Mouse (Mus musculus) liver, embryonic 14.5 days (tissue): ENCODE results near the gene Abcf3. TPM values are rescaled to one million over a fixed set of nuclear protein-coding genes. Genes with fewer than 3 reads are reported as not detected.
A peak's percentile ranks its signal among the peaks of the same experiment; 100 is the strongest.

Source experiments
- ATAC-seq: fragments of 200-750 bp; cut with Nextera tagmentation; 2 replicates; pipeline ENCODE4 v1.8.0; 2017; ENCODE audit warnings: moderate number of reproducible peaks, mild to moderate bottlenecking, moderate library complexity; ENCODE audit not compliant: insufficient read depth
- DNase-seq, 3 experiments: peaks; one replicate each; pipeline ENCODE4 v3.0.0-alpha.2; 2012 to 2013; ENCODE audit warnings: low read depth in 3 of 3, low spot score in 3 of 3
- H3K27ac ChIP-seq: fragments of 300-500 bp; sonication (generic); 2 replicates; pipeline ENCODE4 v1.5.1; 2014; ENCODE audit warnings: moderate library complexity, mild to moderate bottlenecking, control low read depth, inconsistent platforms
- H3K27me3 ChIP-seq: fragments of 300-500 bp; sonication (generic); 2 replicates; pipeline ENCODE4 v1.6.1; 2014; ENCODE audit warnings: mild to moderate bottlenecking, low read length, moderate library complexity; ENCODE audit not compliant: control insufficient read depth, insufficient read depth
- H3K36me3 ChIP-seq: fragments of 300-500 bp; sonication (generic); replicated peaks from 2 replicates; pipeline ENCODE4 v1.6.1; 2014; ENCODE audit warnings: low read depth; ENCODE audit not compliant: control insufficient read depth, insufficient read depth
- H3K4me1 ChIP-seq, 2 experiments: fragments of 200-500 bp in 1 of 2; fragments of 300-500 bp in 1 of 2; sonication (generic) in 1 of 2; replicated peaks; 2 replicates each; pipeline ENCODE4 v1.6.1; 2012 to 2014; ENCODE audit warnings: antibody characterized with exemption in 1 of 2, inconsistent platforms in 1 of 2, low read length in 1 of 2; ENCODE audit not compliant: control insufficient read depth in 2 of 2, insufficient read depth in 2 of 2
- H3K4me2 ChIP-seq: fragments of 300-500 bp; sonication (generic); 2 replicates; pipeline ENCODE4 v1.6.1; 2014; ENCODE audit warnings: low read depth, mild to moderate bottlenecking, control low read depth, moderate library complexity
- H3K4me3 ChIP-seq, 2 experiments: fragments of 200-500 bp in 1 of 2; fragments of 300-500 bp in 1 of 2; sonication (generic) in 1 of 2; 2 replicates each; pipeline ENCODE4 v1.5.1; 2012 to 2014; ENCODE audit warnings: low read depth in 2 of 2, low read length in 2 of 2, mild to moderate bottlenecking in 2 of 2, control low read depth in 1 of 2, inconsistent platforms in 1 of 2, moderate library complexity in 1 of 2; ENCODE audit not compliant: insufficient read depth in 1 of 2
- H3K9ac ChIP-seq: fragments of 300-500 bp; sonication (generic); replicated peaks from 2 replicates; pipeline ENCODE4 v1.6.1; 2014; ENCODE audit warnings: mild to moderate bottlenecking, control low read depth, moderate library complexity
- H3K9me3 ChIP-seq: fragments of 300-500 bp; sonication (generic); 2 replicates; pipeline ENCODE4 v1.6.1; 2016; ENCODE audit warnings: low read length, mixed read lengths; ENCODE audit not compliant: control insufficient read depth
- CTCF ChIP-seq: IDR thresholded peaks from 2 replicates; pipeline ENCODE4 v1.5.1; 2016; ENCODE audit warnings: antibody characterized with exemption, low read depth, control low read depth
- EP300 ChIP-seq: IDR thresholded peaks from 2 replicates; pipeline ENCODE4 v1.6.1; 2016; ENCODE audit warnings: antibody characterized with exemption, low read depth
- WGBS: fragments of 180-500 bp; shearing (Covaris S2); extraction: QIAGEN DNeasy Blood & Tissue Kit; methylation state at CpG from one replicate; pipeline ENCODE4 v1.1.7; 2014; ENCODE audit not compliant: insufficient replicate concordance; 5-methylcytosine and 5-hydroxymethylcytosine counted together
- polyA plus RNA-seq, 2 experiments: library from polyadenylated mRNA; depleted of rRNA in 1 of 2; stranded (reverse) in 1 of 2; unstranded in 1 of 2; fragments of >200 nt; fragmentation: Nextera tagmentation in 1 of 2; extraction: Ambion mirVana in 1 of 2; gene quantifications; 2 replicates each; pipeline versions ENCODE4 v1.2.1 to v1.2.3; 2012 to 2014

Abcf3 gene
- polyA plus RNA-seq, 2 experiments = 14.3 to 19.5 TPM

GRCm38 (mm10) chr16:20539649-20540048 lies 8.7 kb upstream of the Abcf3 start:
- ATAC-seq = no peak
- no peak overlapping the region; the same call in 1 of the 2 replicates for H3K9ac ChIP-seq
- H3K9me3 ChIP-seq = no peaks in the 10 kb centered on the region
- no peak overlapping the region for H3K4me3 ChIP-seq
- no peak overlapping the region for H3K27ac ChIP-seq
- peaks cover 17 to 26% of the 10 kb centered on the region in 2 experiments for H3K4me1 ChIP-seq
- H3K36me3 ChIP-seq = peaks cover 65% of the 10 kb centered on the region
- no peak for DNase-seq
- no peak overlapping the region for H3K4me2 ChIP-seq
- H3K27me3 ChIP-seq = no peaks in the 10 kb centered on the region
- 45% methylated on average over 3 of the region's 3 CpGs for WGBS
- TF ChIP-seq EP300 (no peak), CTCF (no peak)

- ATAC-seq (no peak), DNase-seq (peak in 1 of 3 experiments; percentile 17)
- no peak overlapping the region for H3K4me2 ChIP-seq
- H3K4me3 ChIP-seq = no peak overlapping the region
- WGBS = 37% methylated on average over 4 of the region's 4 CpGs
- H3K4me1 ChIP-seq = peaks cover 17 to 26% of the 10 kb centered on the region in 2 experiments
- no peak overlapping the region for H3K27ac ChIP-seq
- no peaks in the 10 kb centered on the region for H3K9me3 ChIP-seq
- no peaks in the 10 kb centered on the region for H3K27me3 ChIP-seq
- H3K9ac ChIP-seq = no peak overlapping the region
- peaks cover 69% of the 10 kb centered on the region for H3K36me3 ChIP-seq
- TF ChIP-seq CTCF (no peak), EP300 (no peak)
Observed at GRCm38 (mm10) chr16:20540438-20540837, 7.9 kb upstream of the Abcf3 start.

- Histone ChIP-seq H3K27me3 (no peaks in the 10 kb centered on the region), H3K4me2 (no peak overlapping the region), H3K9ac (no peak overlapping the region), H3K4me1 (peaks cover 11 to 15% of the 10 kb centered on the region in 2 experiments), H3K36me3 (peaks cover 48% of the 10 kb centered on the region), H3K4me3 (no peak overlapping the region), H3K9me3 (no peaks in the 10 kb centered on the region), H3K27ac (no peak overlapping the region)
- WGBS = 86% methylated on average over 10 of the region's 10 CpGs
- TF ChIP-seq CTCF (no peak), EP300 (no peak)
- no peak for DNase-seq
- ATAC-seq = no peak
Observed at GRCm38 (mm10) chr16:20545696-20546095, 2.7 kb upstream of the Abcf3 start.

GRCm38 (mm10) chr16:20547423-20547822 lies 954 bp upstream of the Abcf3 start:
- no peak for ATAC-seq
- H3K36me3 ChIP-seq = peaks cover 43% of the 10 kb centered on the region
- H3K4me1 ChIP-seq = peaks cover 11 to 15% of the 10 kb centered on the region in 2 experiments
- H3K9ac ChIP-seq = peak overlapping the region; percentile 70
- 57% methylated on average over 5 of the region's 5 CpGs for WGBS
- peak overlapping the region; percentile 85 to 93; a peak in 2 of 4 replicates for H3K4me3 ChIP-seq
- DNase-seq = no peak
- H3K27ac ChIP-seq = peak overlapping the region; percentile 74
- H3K9me3 ChIP-seq = no peaks in the 10 kb centered on the region
- TF ChIP-seq EP300 (no peak), CTCF (no peak)
- H3K4me2 ChIP-seq = peak overlapping the region; percentile 96
- no peaks in the 10 kb centered on the region for H3K27me3 ChIP-seq

- 45% methylated on average over 9 of the region's 9 CpGs for WGBS
- H3K36me3 ChIP-seq = peaks cover 33% of the 10 kb centered on the region
- H3K4me3 ChIP-seq = peak overlapping the region; percentile 90 to 93
- no peak for DNase-seq
- H3K9ac ChIP-seq = peak overlapping the region; percentile 89
- no peak overlapping the region for H3K27ac ChIP-seq
- H3K9me3 ChIP-seq = no peaks in the 10 kb centered on the region
- peaks cover 11 to 15% of the 10 kb centered on the region in 2 experiments for H3K4me1 ChIP-seq
- no peaks in the 10 kb centered on the region for H3K27me3 ChIP-seq
- no peak for ATAC-seq
- TF ChIP-seq CTCF (no peak), EP300 (no peak)
- peak overlapping the region; percentile 96 for H3K4me2 ChIP-seq
Observed at GRCm38 (mm10) chr16:20549161-20549560, 784 bp downstream of the Abcf3 start.
